Mouse (Mus musculus) cerebellum, adult 2 months (tissue): Measurements from ENCODE around the gene Hoxa3.

ENCODE experiments used
- CTCF ChIP-seq: fragments of 200-500 bp; IDR thresholded peaks from 2 replicates; pipeline ENCODE4 v1.5.1; 2011; ENCODE audit warnings: low read depth, mild to moderate bottlenecking, control low read depth, low read length, moderate library complexity, borderline replicate concordance; ENCODE audit not compliant: insufficient read depth
- POLR2A ChIP-seq: fragments of 200-500 bp; IDR thresholded peaks from 2 replicates; pipeline ENCODE4 v1.6.1; 2011; ENCODE audit warnings: low read length, control low read depth, borderline replicate concordance; ENCODE audit not compliant: insufficient read depth

GRCm38 (mm10) chr6:52202362-52203120, 10.6 kb downstream of the Hoxa3 start:
- TF ChIP-seq POLR2A (no peak), CTCF (no peak)
